Mouse (Mus musculus) intestine, postnatal 0 days (tissue): ENCODE measurements at regions not wholly inside any gene's neighbourhood (a gene's known extent, or its start where the extent isn't known, plus 50 kb on each side); places are given as distances from the start of the nearest gene placed in this dataset.

Experiments used
- ATAC-seq: fragments of 200-750 bp; cut with Nextera tagmentation; 2 replicates; pipeline ENCODE4 v1.8.0; 2017; ENCODE audit warnings: mild to moderate bottlenecking, moderate TSS enrichment, moderate library complexity
- H3K27ac ChIP-seq: fragments of 300-500 bp; sonication (generic); 2 replicates; pipeline ENCODE4 v1.5.1; 2014; ENCODE audit warnings: mild to moderate bottlenecking, low read depth, low read length, moderate library complexity
- H3K27me3 ChIP-seq: fragments of 300-500 bp; sonication (generic); replicated peaks from 2 replicates; pipeline ENCODE4 v1.6.1; 2014; ENCODE audit warnings: low read length, mixed read lengths; ENCODE audit not compliant: control insufficient read depth, insufficient read depth
- H3K36me3 ChIP-seq: fragments of 300-500 bp; sonication (generic); 2 replicates; pipeline ENCODE4 v1.6.1; 2014; ENCODE audit warnings: mild to moderate bottlenecking, moderate library complexity; ENCODE audit not compliant: control insufficient read depth, insufficient read depth
- H3K4me1 ChIP-seq: fragments of 300-500 bp; sonication (generic); replicated peaks from 2 replicates; pipeline ENCODE4 v1.6.1; 2014; ENCODE audit warnings: antibody characterized with exemption, low read length, mixed read lengths; ENCODE audit not compliant: control insufficient read depth, insufficient read depth
- H3K4me2 ChIP-seq: fragments of 300-500 bp; sonication (generic); replicated peaks from 2 replicates; pipeline ENCODE4 v1.6.1; 2014; ENCODE audit warnings: low read depth, mild to moderate bottlenecking, moderate library complexity
- H3K4me3 ChIP-seq: fragments of 300-500 bp; sonication (generic); 2 replicates; pipeline ENCODE4 v1.5.1; 2014; ENCODE audit warnings: low read depth, low read length
- H3K9ac ChIP-seq: fragments of 300-500 bp; sonication (generic); 2 replicates; pipeline ENCODE4 v1.6.1; 2014; ENCODE audit warnings: mild to moderate bottlenecking, low read depth, low read length
- H3K9me3 ChIP-seq: fragments of 300-500 bp; sonication (generic); 2 replicates; pipeline ENCODE4 v1.6.1; 2016; ENCODE audit warnings: mixed run types; ENCODE audit not compliant: control insufficient read depth
- CTCF ChIP-seq: sonication (generic); IDR thresholded peaks from 2 replicates; pipeline ENCODE4 v1.5.1; 2016; ENCODE audit warnings: low read depth, mild to moderate bottlenecking, control low read depth, antibody characterized with exemption, moderate library complexity
- WGBS: fragments of 180-500 bp; shearing (Covaris S2); extraction: QIAGEN DNeasy Blood & Tissue Kit; methylation state at CpG from one replicate; pipeline ENCODE4 v1.1.7; 2014; 5-methylcytosine and 5-hydroxymethylcytosine counted together

DNA sequence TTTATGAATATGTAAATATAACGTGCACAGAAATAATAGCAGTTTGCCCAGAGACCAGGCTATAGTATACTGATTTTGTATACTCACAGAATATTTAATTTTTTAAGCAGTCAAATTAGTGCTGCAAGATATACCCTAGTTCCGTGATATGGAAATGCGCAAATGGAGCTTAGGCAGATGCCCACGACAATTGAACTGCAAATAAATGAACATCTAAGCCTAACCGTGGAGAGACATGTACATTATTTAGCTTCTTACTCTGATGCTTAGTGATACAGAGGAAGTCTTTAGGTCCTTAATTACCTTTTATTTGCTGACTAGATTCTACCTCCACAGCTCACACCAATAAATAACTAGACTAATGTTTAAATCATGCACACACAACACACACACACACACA lies 221.9 kb downstream of the Usp25 start:
- H3K4me3 ChIP-seq: no peak overlapping the region
- H3K9ac ChIP-seq: no peak overlapping the region
- no peak overlapping the region for H3K4me2 ChIP-seq
- WGBS: 87% methylated on average over 5 of the region's 5 CpGs
- ATAC-seq: no peak
- no peaks in the 10 kb centered on the region for H3K36me3 ChIP-seq
- H3K9me3 ChIP-seq: no peaks in the 10 kb centered on the region
- H3K27me3 ChIP-seq: no peaks in the 10 kb centered on the region
- H3K4me1 ChIP-seq: no peaks in the 10 kb centered on the region
- no peak overlapping the region for H3K27ac ChIP-seq
- no peak for TF ChIP-seq CTCF
